Mouse (Mus musculus): Measurements from ENCODE around the gene Tcaim.
"Not testable (repeated sequence)": the region's sequence is repeated elsewhere in the genome, so short reads cannot be mapped to it uniquely, and the experiment has no call there.

Gene Tcaim

DNA sequence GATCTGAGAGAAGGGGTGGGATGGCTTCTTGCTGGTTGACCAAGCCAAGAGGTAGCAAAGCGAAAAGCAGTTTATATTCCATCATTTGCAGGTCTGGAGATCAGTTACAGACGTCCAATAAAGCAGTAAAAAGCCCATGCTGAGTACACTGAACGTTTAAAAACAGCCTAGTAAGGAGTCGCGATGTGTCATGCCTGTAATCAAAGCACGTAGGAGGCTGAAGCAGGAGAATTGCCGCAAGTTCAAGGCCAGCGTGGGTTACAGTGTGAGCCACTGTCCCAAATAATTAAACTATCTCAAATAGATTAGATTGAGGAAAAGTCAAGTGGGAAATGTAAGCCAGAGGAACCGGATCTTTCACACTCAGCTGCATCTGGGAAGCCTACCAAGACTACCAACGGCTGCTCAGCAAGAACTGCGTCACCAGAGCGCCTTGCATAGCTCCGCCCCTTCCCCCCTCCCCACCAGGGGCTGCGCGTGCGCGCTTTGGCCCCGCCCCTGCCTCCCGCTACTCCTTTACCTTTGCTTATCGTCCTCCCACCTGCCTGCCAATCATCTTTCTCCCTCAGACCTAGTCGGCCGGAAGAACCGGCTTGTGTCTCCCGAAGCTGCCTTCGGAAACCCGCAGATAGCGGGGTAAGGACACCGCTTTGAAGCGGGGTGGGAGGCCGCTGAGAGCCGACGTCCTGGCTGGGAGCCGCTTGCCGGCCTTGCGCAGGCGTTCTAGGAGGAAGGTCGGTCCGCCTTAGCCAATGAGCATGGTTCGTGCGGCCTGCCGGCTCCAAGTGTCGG, at the start of gene Tcaim:
Gene Tcaim, plus strand, starts transcription at position 487 of the 792 bp plus-strand sequence.
- DNase-seq (ENCODE audit: low spot score in 2 of 2): peak; percentile 94 to 95

DNA sequence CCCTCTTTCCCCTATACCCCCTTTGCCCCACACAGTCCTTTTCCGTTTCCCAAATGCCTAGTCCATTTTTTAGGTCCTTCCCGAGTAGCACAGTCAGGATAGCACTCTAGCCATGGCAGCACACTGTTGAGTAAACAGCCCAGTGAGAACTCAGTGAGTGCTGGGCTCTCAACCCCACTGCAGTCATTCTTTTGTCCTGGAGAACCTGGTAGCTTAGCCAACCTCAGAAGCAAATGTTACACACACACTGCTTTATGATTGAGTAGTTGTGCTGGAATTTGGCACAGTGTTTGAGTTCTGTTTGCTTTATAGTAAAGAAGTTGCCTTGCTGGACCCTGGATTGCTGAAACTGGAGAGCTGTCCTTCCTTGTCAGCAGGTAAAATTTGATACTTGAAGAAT, 47.7 kb upstream of the Tcaim start:
- DNase-seq (ENCODE audit: low spot score in 2 of 2): no peak

GRCm38 (mm10) chr9:122760111-122760510, 45.2 kb upstream of the Tcaim start:
- DNase-seq (ENCODE audit: low spot score in 2 of 2): no peak

- no peak for DNase-seq (ENCODE audit: low spot score in 2 of 2)
Measured at GRCm38 (mm10) chr9:122785231-122785630, 20.1 kb upstream of the Tcaim start.

DNA sequence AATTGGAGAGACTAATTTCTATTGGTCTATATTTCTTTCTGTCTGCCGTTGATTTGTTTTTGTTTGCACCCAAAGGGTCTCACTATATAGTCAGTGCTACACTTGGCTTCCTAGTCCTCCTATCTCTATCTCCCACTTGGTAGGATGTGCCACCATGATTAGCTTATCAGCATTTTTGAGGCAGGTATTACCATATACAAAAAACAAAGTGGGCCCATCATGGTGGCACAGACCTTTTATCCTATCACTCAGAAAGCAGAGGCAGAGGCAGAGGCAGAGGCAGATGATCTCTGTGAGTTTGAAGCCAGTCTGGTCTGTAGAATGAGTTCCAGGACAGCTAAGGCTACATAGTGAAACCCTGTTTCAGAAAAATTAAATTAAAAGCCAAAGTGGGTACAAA, 18.8 kb upstream of the Tcaim start:
- DNase-seq (ENCODE audit: low spot score in 2 of 2): no peak

DNA sequence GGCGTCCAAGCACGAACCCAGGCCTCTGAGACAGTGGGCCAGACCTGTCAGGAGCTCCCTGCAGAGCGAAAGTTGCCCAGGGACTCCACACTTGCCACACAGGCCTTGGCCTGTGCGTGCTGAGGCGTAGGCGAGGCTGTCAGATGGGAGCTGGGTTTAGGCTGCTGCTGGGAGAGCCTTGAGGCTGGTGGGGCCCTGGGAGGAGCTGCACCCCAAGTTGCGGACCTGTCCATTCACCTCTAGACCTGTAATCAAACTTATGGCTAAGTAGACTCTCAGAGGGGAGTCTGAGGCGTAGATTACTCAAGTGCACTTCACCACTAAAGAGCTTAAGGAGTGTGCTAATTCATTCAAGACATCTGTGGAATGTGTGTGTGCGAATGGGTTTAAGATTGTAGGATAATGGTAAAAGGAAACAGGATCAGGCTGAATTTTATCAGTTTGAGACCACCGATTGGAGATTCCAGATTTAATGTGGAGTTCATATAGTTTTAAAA, 554 bp downstream of the Tcaim start:
- DNase-seq (ENCODE audit: low spot score in 2 of 2): no peak

DNA sequence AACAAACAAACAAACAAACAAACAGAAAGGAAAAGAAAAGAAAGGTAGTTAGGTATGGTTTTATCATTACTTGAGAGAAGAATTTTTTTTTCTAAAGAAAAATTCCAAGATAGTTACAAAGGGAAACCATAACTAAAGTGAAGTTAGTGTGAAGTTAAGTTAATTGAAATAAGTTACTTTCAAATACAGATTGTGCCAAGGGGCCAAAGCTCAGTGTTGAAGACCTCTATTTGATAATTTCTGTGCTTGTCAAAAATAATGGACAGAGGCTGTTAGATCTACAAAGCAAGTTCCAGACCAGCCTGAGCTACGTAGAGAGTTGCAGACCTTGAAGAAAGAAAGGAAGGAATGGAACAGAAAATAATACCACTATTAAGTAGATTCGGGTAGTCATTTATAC, 1.8 kb downstream of the Tcaim start:
- DNase-seq (ENCODE audit: low spot score in 2 of 2): no peak

DNA sequence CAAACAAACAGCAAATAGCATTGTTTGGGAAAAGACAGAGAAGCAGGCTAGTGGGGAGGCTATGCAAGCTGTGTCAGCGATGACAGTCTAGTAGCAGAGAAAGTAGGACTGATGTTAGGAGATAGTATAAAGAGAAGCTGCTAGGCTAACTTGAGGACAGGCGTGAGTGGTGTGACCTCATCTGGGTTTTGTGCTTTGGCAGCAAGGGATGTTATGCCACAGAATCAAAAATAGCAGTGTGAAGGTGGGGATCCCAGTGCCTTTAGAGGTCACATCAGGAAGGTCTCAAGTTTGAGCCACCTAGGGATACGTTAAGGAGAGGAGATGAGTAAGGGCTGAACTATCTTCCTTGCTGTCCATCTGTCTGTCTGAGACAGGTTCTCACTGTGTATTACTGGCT, 4.9 kb downstream of the Tcaim start:
- no peak for DNase-seq (ENCODE audit: low spot score in 2 of 2)

GRCm38 (mm10) chr9:122812386-122812785, 7.0 kb downstream of the Tcaim start:
- DNase-seq (ENCODE audit: low spot score in 2 of 2): no peak

- DNase-seq (ENCODE audit: low spot score in 2 of 2): no peak
Measured at GRCm38 (mm10) chr9:122814775-122815174, 9.4 kb downstream of the Tcaim start.

GRCm38 (mm10) chr9:122815239-122815851, 10.0 kb downstream of the Tcaim start:
- no peak for DNase-seq (ENCODE audit: low spot score in 2 of 2)

DNA sequence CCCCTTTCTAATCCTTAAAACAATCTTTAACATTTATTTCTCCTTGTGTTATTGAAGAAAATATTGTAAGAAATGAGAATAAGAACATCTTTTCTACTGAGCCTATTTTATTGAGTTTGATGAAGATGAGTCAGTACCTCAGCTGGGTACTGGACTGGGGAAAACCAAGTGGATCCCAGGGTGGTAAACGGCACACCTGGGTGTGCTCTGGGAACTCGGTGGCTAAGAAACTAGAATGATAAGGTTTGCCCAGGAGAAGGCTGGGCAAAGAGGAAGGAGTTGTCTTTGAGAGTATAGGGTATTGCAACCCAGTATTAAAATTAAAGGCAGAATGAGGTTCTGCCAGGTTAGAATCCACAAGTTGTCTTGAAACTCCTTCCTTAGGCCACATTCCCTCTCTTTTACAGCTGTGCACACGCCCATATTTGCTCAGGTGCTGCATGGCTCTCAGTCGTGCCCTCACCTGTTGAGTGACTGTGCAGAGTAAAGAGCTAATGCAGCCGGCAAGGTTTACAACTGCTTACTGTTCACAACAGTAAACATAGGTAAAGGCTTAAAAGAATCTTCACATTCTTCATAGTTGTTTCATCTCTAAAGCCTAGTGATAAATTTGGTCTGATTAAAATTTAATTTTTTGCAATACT, 18.2 kb downstream of the Tcaim start:
- DNase-seq (ENCODE audit: low spot score in 2 of 2): no peak

DNA sequence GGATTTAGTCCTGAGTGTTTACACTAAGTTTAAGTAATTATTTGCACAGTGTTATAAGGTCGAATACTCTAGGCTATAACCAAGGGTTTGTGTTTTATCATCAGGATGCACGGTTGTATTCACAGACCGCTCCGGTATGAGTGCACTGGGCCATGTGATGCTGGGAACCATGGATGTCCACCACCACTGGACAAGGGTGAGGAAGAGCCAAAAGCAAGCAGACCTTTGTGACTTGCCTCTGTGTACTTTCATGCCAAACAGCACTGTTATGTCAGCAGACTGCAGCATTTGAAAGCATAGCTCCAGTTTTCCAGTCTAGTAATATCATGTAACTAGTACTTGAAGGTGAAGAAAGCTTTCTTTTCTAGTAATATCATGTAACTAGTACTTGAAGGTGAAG, 21.4 kb downstream of the Tcaim start:
- no peak for DNase-seq (ENCODE audit: low spot score in 2 of 2)

DNA sequence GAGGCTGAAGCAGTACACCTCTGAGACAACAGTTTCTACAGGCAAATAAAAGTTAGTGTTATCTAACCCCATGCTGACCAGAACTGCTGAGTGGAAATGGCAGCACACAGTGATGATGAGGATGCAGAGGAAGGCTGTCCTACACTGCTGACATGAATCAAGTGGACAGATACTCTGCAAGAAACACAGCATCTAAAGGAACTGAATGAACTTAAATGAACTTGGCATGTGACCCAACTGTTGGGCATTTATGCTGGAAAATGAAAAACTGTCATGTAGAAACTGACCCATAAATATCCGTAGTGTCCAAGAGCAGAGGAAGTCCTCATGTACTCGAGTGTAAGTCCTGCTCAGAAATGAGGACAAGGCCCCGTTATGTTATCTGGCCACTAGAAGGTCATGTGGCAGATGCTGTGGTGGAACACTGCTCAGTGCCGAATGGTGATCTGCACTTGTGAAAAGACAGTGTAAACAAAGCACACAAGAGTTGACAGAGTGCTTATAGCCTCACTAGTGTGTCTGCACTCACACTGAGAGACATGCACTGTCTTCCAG, 24.6 kb downstream of the Tcaim start:
- no peak for DNase-seq (ENCODE audit: low spot score in 2 of 2)

- no peak for DNase-seq (ENCODE audit: low spot score in 2 of 2)
Measured at GRCm38 (mm10) chr9:122836126-122836525, 30.8 kb downstream of the Tcaim start.

DNA sequence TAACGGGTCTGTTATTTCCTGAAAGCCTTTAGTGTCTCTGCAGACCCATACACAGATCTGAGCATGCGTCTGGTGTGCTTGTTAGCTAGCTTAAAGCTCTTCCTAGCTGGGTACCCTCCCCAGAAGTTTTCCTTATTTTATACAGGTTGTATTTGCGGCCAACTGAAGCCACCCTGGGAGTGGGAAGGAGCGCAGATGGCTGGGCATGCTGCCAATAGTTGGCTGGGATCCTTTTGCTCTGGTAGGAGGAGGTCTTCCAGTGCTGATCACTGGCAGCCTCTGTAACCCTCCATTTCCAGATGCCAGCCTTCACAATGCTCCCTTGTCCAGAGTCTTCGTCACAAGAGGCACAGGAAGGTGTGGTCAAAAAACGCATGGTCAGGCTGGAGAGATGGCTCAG, 31.5 kb downstream of the Tcaim start:
- DNase-seq (ENCODE audit: low spot score in 2 of 2): peak; percentile 86 to 88

DNA sequence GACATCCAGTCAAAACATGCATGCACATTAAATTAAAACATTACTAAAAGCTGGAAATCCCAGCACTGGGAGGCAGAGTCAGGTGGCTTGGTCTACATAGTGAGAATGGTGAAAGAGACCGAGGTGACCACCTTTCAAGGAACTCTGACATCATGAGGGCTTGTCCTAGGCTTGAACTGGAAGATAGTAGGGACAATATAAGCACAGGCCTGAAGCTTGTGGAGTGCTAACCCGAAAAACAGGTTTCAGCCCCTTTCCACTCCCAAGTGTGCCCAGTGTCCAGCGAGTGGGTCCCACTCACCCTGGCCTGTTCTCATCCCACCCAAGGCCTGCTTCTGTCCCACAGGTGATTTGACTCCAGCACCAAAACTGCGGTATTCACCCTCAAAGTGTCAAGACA, 31.9 kb downstream of the Tcaim start:
- DNase-seq (ENCODE audit: low spot score in 2 of 2): no peak

DNA sequence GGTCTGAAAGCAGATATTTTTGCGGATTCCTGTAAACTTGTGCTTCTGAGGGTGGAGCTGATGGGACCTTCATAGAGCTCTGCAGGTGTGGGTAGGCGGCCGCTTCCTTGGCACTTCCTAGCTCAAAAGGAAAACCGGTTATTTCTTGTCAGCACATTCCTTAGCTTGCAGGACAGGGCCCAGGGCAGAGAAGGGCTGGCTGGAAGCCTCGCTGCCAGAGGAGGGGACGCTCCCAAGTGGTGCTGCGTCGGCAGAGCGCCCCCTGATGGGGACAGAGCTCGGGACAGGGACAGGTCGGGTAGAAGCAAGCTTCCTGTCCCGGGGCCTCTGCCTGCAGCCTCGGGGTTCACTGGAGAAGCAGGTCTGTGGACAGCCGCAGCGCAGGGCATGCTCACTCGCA, 32.3 kb downstream of the Tcaim start:
- DNase-seq (ENCODE audit: low spot score in 2 of 2): peak in 1 of 2 experiments; percentile 32

DNA sequence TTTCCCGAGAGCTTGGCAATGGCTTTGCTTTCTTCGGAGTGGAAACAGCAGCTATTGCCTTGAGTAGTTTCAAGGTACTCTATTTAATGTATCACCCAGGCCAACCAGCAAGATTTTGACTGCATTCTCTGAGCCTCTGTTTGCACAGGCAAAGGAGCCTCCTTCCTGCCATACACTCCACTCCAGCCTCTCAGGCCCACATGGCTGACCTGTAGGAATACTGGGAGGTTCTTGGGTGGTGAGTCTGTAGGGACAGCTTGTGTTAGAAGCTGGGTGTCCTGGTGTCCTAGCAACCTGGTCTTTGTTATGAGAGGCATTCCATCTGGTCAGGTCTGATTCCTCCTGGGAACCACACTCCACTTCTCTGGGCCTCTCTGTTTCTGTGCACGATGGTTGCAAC, 38.4 kb downstream of the Tcaim start, which contains the start of gene Gm35549:
Gene Gm35549, minus strand, starts transcription at position 276 of the 400 bp plus-strand sequence.
- no peak for DNase-seq (ENCODE audit: low spot score in 2 of 2)

DNA sequence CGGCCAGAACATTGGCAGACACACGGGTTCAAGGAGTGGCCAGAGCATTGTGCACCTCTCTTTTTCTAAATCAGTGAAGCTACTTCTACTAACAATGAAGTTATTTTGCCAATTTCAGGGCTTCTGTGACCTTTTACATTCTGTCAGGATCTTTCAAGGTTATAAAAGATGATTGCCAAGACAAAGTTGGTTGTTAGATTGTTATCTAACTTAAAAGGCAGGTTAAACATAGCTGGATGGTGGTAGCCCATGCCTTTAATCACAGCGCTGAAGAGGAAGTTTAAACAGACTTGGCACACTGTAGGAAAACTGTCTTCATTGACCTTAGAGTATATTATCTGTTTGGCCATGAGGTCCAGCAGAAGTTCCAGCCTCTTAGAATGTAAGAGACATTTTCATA, 40.3 kb downstream of the Tcaim start:
- DNase-seq (ENCODE audit: low spot score in 2 of 2): no peak

DNA sequence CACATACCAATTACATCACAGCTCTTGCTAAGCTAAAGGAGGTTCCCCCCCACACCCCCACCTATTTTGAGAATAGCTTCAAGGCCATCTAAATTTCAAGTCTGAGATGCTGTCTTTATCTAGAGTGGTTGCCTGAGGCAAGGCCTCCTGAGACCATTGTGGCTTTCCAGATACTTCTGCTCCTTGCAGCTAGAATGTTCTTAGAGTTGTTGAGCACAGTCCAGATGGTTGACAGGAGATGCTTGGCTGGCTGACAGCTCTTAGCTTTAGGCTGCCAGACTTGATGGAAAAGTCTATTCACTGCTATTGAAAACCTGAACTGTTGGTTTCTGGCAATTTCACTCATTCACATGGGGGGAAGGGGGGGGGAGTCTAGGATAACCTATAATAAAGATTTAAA, 40.8 kb downstream of the Tcaim start:
- peak; percentile 73 to 80 for DNase-seq (ENCODE audit: low spot score in 2 of 2)

GRCm38 (mm10) chr9:122847811-122848311, 42.5 kb downstream of the Tcaim start:
- DNase-seq (ENCODE audit: low spot score in 2 of 2): not testable (repeated sequence)
